Mouse (Mus musculus): Measurements from ENCODE around the gene Myl10. TPM values are rescaled to one million over a fixed set of nuclear protein-coding genes. Genes with fewer than 3 reads are reported as not detected.

Myl10 gene
- total RNA-seq (2023), result not detected

GRCm38 (mm10) chr5:136692784-136693183 is at the start of gene Myl10:
Myl10 (plus strand) TSS chr5:136693146.

Other genes starting within 250 kb of the Myl10 start
- gene Cux1, start 125.7 kb upstream of the Myl10 start, total RNA-seq (2023), result 100 to 1,000 TPM; 110 to 115 TPM
- gene Col26a1, start 190.1 kb downstream of the Myl10 start, total RNA-seq (2023), result not detected
- 10 to 100 TPM; 18.2 to 33.8 TPM for gene Ift22, start 215.0 kb downstream of the Myl10 start, total RNA-seq (2023)